Mouse (Mus musculus) liver, adult 2 months (tissue): ENCODE results near the gene Eral1. TPM values are rescaled to one million over a fixed set of nuclear protein-coding genes. Genes with fewer than 3 reads are reported as not detected.

Experiments
- DNase-seq: peaks from one replicate; pipeline ENCODE4 v3.0.0-alpha.2; 2011; ENCODE audit warnings: low read depth, low spot score; ENCODE audit errors: extremely low read depth
- H3K27ac ChIP-seq: fragments of 200-500 bp; replicated peaks from 2 replicates; pipeline ENCODE4 v1.5.1; 2012; ENCODE audit warnings: low read depth, mild to moderate bottlenecking, control low read depth, inconsistent platforms, low read length; ENCODE audit not compliant: insufficient read depth
- H3K27me3 ChIP-seq: fragments of 200-500 bp; 2 replicates; pipeline ENCODE4 v1.6.1; 2012; ENCODE audit warnings: mild to moderate bottlenecking, moderate library complexity, low read length, inconsistent platforms; ENCODE audit not compliant: control insufficient read depth, insufficient read depth
- H3K36me3 ChIP-seq: fragments of 200-500 bp; 2 replicates; pipeline ENCODE4 v1.6.1; 2012; ENCODE audit warnings: low read length, inconsistent platforms; ENCODE audit not compliant: control insufficient read depth, insufficient read depth
- H3K4me1 ChIP-seq: fragments of 200-500 bp; 2 replicates; pipeline ENCODE4 v1.6.1; 2011; ENCODE audit warnings: low read length; ENCODE audit not compliant: control insufficient read depth, insufficient read depth
- H3K4me3 ChIP-seq: fragments of 200-500 bp; 2 replicates; pipeline ENCODE4 v1.5.1; 2011; ENCODE audit warnings: low read depth, mild to moderate bottlenecking, control low read depth, low read length, moderate library complexity; ENCODE audit not compliant: insufficient read depth
- H3K79me2 ChIP-seq: fragments of 200-500 bp; 2 replicates; pipeline ENCODE4 v1.6.1; 2012; ENCODE audit warnings: inconsistent platforms, mild to moderate bottlenecking, low read length, moderate library complexity; ENCODE audit not compliant: control insufficient read depth, insufficient read depth
- H3K9ac ChIP-seq: fragments of 200-500 bp; 2 replicates; pipeline ENCODE4 v1.6.1; 2012; ENCODE audit warnings: low read depth, mild to moderate bottlenecking, control low read depth, inconsistent platforms, low read length
- CTCF ChIP-seq: fragments of 200-500 bp; IDR thresholded peaks from 2 replicates; pipeline ENCODE4 v1.5.1; 2011; ENCODE audit warnings: low read depth, low read length, control low read depth
- POLR2A ChIP-seq: fragments of 200-500 bp; IDR thresholded peaks from 2 replicates; pipeline ENCODE4 v1.6.1; 2011; ENCODE audit warnings: low read length, control low read depth; ENCODE audit not compliant: insufficient read depth; ENCODE audit errors: extremely low read depth
- WGBS: fragments of 180-500 bp; shearing (Covaris S2); methylation state at CpG from one replicate; pipeline ENCODE4 v1.1.7; 2018; 5-methylcytosine and 5-hydroxymethylcytosine counted together
- polyA plus RNA-seq: library from polyadenylated mRNA; depleted of rRNA; stranded (reverse); fragments of >200 nt; gene quantifications from 2 replicates; pipeline ENCODE4 v1.2.3, GENCODE M21; 2012
- total RNA-seq: library from RNA; depleted of rRNA; stranded (reverse); fragments of >200 nt; gene quantifications from 2 replicates; pipeline ENCODE4 v1.2.3, GENCODE M21; 2014

Gene Eral1
- total and polyA plus RNA-seq, 2 experiments: 16.4 to 27.2 TPM

DNA sequence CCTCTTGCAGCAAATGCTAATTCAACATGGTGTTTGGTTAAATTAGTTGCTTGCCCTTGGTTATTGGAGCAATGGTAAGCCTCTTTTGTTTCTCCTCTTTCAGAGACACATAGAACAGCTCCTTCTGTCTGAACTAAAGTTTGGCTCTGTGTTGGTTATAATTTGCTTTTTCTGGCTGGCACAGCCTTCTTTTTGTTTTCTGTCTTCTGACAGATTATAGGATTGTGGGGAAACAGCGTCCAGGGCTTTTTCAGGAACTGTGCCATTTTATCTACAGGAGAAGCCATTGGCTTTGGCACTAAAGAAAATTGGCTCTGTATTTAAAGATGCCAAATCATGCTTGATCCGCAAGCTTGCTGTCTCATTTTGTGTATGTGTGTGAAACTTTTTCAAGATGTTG lies 33.4 kb upstream of the Eral1 start:
- 73% methylated on average over 2 of the region's 2 CpGs for WGBS
- no peak overlapping the region for H3K9ac ChIP-seq
- peaks cover 15% of the 10 kb centered on the region for H3K4me1 ChIP-seq
- TF ChIP-seq POLR2A (no peak), CTCF (no peak)
- DNase-seq: no peak
- H3K36me3 ChIP-seq: no peaks in the 10 kb centered on the region
- H3K79me2 ChIP-seq: peaks cover 52% of the 10 kb centered on the region
- H3K4me3 ChIP-seq: no peak overlapping the region
- H3K27ac ChIP-seq: no peak overlapping the region
- H3K27me3 ChIP-seq: no peaks in the 10 kb centered on the region

DNA sequence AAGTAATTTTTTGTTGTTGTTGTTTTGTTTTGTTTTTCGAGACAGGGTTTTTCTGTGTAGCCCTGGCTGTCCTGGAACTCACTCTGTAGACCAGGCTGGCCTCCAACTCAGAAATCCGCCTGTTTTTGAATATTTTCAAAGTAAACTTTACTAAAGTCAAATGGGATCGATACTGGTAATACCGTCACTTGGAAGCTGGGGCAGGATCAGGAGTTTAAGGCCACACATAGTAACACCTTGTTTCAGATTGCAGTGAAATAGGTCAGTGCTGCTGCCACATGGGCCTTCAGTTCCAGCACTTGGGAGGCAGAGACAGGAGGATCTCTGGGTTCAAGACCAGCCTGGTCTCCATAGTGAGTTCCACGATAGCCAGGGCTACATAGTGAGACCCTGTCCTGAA lies 24.3 kb upstream of the Eral1 start:
- peak; percentile 93 for DNase-seq
- peaks cover 15% of the 10 kb centered on the region for H3K4me1 ChIP-seq
- H3K4me3 ChIP-seq: no peak overlapping the region
- H3K9ac ChIP-seq: no peak overlapping the region
- 33% methylated on average over 5 of the region's 5 CpGs for WGBS
- H3K27me3 ChIP-seq: no peaks in the 10 kb centered on the region
- peak overlapping the region; percentile 36; the same call in 1 of the 2 replicates for H3K27ac ChIP-seq
- H3K79me2 ChIP-seq: peaks cover 52% of the 10 kb centered on the region
- TF ChIP-seq POLR2A (no peak), CTCF (no peak)
- H3K36me3 ChIP-seq: peaks cover 2% of the 10 kb centered on the region; the same call in 1 of the 2 replicates

DNA sequence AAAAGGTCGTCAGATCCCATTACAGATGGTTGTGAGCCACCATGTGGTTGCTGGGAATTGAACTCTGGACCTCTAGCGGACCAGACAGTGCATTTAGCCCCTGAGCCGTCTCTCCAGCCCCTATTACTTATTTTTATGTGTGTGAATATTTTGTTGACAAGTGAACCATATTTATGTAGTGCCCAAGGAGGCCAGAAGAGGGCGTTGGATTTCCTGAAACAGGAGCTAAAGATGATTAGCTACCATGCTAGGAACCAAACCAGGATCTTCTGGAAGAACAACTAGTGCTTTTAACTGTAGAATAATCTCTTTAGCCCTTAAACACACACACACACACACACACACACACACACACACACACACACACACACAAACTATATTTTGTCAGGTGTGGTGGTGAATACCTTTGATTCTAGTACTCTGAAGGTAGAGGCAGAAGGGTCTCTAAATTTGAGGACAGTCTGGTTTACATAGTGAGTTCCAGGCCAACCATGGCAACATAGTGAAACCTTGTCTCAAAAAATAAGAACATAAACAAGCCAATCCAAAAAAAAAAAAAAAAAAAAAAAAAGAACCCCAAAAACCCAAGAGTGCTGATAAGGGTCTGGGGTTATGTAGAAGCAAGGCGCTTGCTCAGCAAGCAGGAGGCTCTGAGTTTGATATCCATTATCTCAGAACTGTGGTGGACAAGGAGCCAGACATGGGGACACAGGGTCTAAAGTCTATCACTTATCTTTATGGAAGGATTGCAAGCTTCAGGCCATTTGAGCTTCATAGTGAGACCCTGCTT lies 23.0 kb upstream of the Eral1 start:
- TF ChIP-seq POLR2A (no peak), CTCF (no peak)
- Histone ChIP-seq H3K27ac (peak overlapping the region; percentile 9; the same call in 1 of the 2 replicates), H3K9ac (no peak overlapping the region), H3K36me3 (peaks cover 2% of the 10 kb centered on the region; the same call in 1 of the 2 replicates), H3K79me2 (peaks cover 53% of the 10 kb centered on the region), H3K4me3 (no peak overlapping the region), H3K27me3 (no peaks in the 10 kb centered on the region), H3K4me1 (peaks cover 18% of the 10 kb centered on the region)
- WGBS: 44% methylated on average over 5 of the region's 5 CpGs
- peak; percentile 55 for DNase-seq

DNA sequence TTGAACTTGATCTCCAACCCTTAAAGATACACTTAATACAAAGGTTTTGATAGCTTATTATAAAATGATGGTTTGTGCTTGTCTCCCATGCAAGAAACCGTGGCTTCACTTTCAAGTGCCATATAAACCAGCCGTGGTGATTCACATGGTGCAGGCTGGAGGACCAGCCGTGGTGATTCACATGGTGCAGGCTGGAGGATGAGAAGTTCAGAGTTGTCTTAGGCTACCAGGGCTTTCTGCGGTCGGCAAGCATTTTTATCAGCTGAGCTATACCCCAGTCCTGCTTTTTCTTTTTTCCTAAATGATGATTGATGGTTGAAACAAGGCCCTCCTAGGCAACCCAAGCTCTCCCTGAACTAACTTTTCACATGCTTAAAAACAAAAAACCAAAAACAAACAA lies 22.0 kb upstream of the Eral1 start:
- TF ChIP-seq CTCF: no peak
- TF ChIP-seq POLR2A: no peak
- H3K27me3 ChIP-seq: no peaks in the 10 kb centered on the region
- no peak overlapping the region for H3K27ac ChIP-seq
- H3K4me1 ChIP-seq: peaks cover 23% of the 10 kb centered on the region
- H3K36me3 ChIP-seq: peaks cover 2% of the 10 kb centered on the region; the same call in 1 of the 2 replicates
- no peak for DNase-seq
- 86% methylated on average over 5 of the region's 5 CpGs for WGBS
- peaks cover 46% of the 10 kb centered on the region for H3K79me2 ChIP-seq
- no peak overlapping the region for H3K4me3 ChIP-seq
- H3K9ac ChIP-seq: no peak overlapping the region

DNA sequence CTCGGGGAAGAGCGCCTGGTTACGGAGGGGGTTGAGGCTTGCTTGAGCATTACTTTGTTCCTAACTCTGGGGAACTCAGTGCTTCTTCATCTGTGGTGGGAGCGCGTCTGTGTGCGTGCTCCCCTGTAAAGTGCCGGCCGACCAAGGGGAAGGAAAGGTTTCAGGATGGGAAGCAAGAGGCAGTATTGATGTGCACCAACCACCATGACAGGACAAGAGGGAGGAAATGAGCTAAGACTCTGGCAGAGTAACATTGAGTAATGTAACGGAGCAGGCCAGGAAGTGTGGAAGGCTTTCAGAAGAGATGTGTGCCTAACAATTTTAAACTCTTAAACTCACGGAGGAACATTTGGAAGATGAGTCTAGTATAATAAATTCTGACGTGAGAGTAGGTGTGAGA lies 20.6 kb upstream of the Eral1 start:
- TF ChIP-seq POLR2A (no peak), CTCF (no peak)
- H3K4me3 ChIP-seq: no peak overlapping the region
- no peak for DNase-seq
- H3K79me2 ChIP-seq: peaks cover 44% of the 10 kb centered on the region
- no peaks in the 10 kb centered on the region for H3K27me3 ChIP-seq
- no peak overlapping the region for H3K27ac ChIP-seq
- no peak overlapping the region for H3K9ac ChIP-seq
- 81% methylated on average over 11 of the region's 11 CpGs for WGBS
- H3K36me3 ChIP-seq: no peaks in the 10 kb centered on the region
- H3K4me1 ChIP-seq: peaks cover 29% of the 10 kb centered on the region

DNA sequence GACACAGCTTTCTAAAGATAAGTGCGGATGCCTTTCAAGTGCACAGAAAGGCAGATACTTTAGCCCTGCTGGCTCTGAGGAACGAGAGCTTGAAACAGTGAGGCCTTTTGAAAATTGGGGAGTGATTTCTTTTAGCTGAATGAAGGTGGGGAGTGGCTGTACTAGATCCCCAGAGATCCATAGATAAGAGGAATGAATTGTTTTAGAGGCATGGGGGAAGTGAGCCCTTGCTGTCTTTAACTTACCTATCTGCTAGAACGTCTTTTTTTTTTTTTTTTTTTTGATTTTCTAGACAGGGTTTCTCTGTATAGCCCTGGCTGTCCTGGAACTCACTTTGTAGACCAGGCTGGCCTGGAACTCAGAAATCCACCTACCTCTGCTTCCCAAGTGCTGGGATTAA lies 16.9 kb upstream of the Eral1 start:
- H3K9ac ChIP-seq: peak overlapping the region; percentile 21; the same call in 1 of the 2 replicates
- H3K36me3 ChIP-seq: no peaks in the 10 kb centered on the region
- WGBS: 39% methylated on average over 3 of the region's 3 CpGs
- TF ChIP-seq CTCF: no peak
- peaks cover 39% of the 10 kb centered on the region; the same call in 1 of the 2 replicates for H3K79me2 ChIP-seq
- H3K4me3 ChIP-seq: no peak overlapping the region
- no peak for DNase-seq
- peak overlapping the region; percentile 16; the same call in 1 of the 2 replicates for H3K27ac ChIP-seq
- no peaks in the 10 kb centered on the region for H3K27me3 ChIP-seq
- H3K4me1 ChIP-seq: peaks cover 20% of the 10 kb centered on the region
